8 mouse cellular contexts compared by ENCODE assay signal in genomic region chr11:108215466-108215865, GRCm38 (mm10).
A peak's percentile ranks its signal among the peaks of the same experiment; 100 is the strongest.
DNase-seq lines count a peak whose midpoint lies in the region; ATAC-seq lines count a peak whose summit lies in the region.

No protein-coding gene starts in this region.

- H3K9ac ChIP-seq in forebrain, embryonic 16.5 days (replicated peaks; ENCODE audit: low read depth, low read length) = no peak overlapping the region
- H3K9ac ChIP-seq in forebrain, embryonic 13.5 days = no peak overlapping the region
- H3K9ac ChIP-seq in embryonic facial prominence, embryonic 14.5 days (ENCODE audit: low read depth, low read length) = no peak overlapping the region
- no peak overlapping the region for H3K9ac ChIP-seq in limb, embryonic 15.5 days
- H3K9ac ChIP-seq in liver, embryonic 11.5 days (ENCODE audit: low read depth, low read length) = no peak overlapping the region

- no peak overlapping the region for H3K27ac ChIP-seq in forebrain, embryonic 16.5 days (ENCODE audit: low read length)
- H3K27ac ChIP-seq in forebrain, embryonic 13.5 days = no peak overlapping the region
- H3K27ac ChIP-seq in embryonic facial prominence, embryonic 14.5 days (replicated peaks; ENCODE audit: low read depth, low read length) = peak overlapping the region; percentile 84
- peak overlapping the region; percentile 82 for H3K27ac ChIP-seq in limb, embryonic 15.5 days
- no peak overlapping the region for H3K27ac ChIP-seq in liver, embryonic 11.5 days (ENCODE audit: low read depth, low read length)

- H3K36me3 ChIP-seq in forebrain, embryonic 16.5 days (ENCODE audit: control insufficient read depth, insufficient read depth) = no peaks in the 10 kb centered on the region
- no peaks in the 10 kb centered on the region for H3K36me3 ChIP-seq in forebrain, embryonic 13.5 days (ENCODE audit: poor library complexity, severe bottlenecking)
- no peaks in the 10 kb centered on the region for H3K36me3 ChIP-seq in embryonic facial prominence, embryonic 14.5 days (ENCODE audit: control insufficient read depth, insufficient read depth, low read length)
- no peaks in the 10 kb centered on the region for H3K36me3 ChIP-seq in limb, embryonic 15.5 days
- no peaks in the 10 kb centered on the region for H3K36me3 ChIP-seq in liver, embryonic 11.5 days (ENCODE audit: control insufficient read depth, insufficient read depth, low read length)

- H3K27me3 ChIP-seq in forebrain, embryonic 16.5 days (replicated peaks; ENCODE audit: control insufficient read depth, insufficient read depth, low read length) = no peaks in the 10 kb centered on the region
- H3K27me3 ChIP-seq in forebrain, embryonic 13.5 days = no peaks in the 10 kb centered on the region
- H3K27me3 ChIP-seq in embryonic facial prominence, embryonic 14.5 days (replicated peaks; ENCODE audit: control insufficient read depth, insufficient read depth, low read length) = no peaks in the 10 kb centered on the region
- no peaks in the 10 kb centered on the region for H3K27me3 ChIP-seq in limb, embryonic 15.5 days
- H3K27me3 ChIP-seq in liver, embryonic 11.5 days (replicated peaks; ENCODE audit: control insufficient read depth, insufficient read depth, low read length) = no peaks in the 10 kb centered on the region

- peak; percentile 11 to 27 for DNase-seq in B cell, adult 2 months
- DNase-seq in embryonic facial prominence, embryonic 14.5 days (ENCODE audit: low spot score) = peak; percentile 97
- DNase-seq in heart, postnatal 36 days = peak; percentile 79 to 81
- DNase-seq in thymus, postnatal 4 days = peak; percentile 30
- DNase-seq in liver, embryonic 11.5 days (ENCODE audit: low spot score) = no peak

- peak; percentile 72; the same call in 1 of the 2 replicates for ATAC-seq in forebrain, embryonic 16.5 days
- no peak for ATAC-seq in forebrain, embryonic 13.5 days
- peak; percentile 94 for ATAC-seq in embryonic facial prominence, embryonic 14.5 days (ENCODE audit: low read depth)
- ATAC-seq in limb, embryonic 15.5 days (ENCODE audit: insufficient number of reproducible peaks, low FRiP score, low TSS enrichment, low read depth) = peak; percentile 90
- ATAC-seq in liver, embryonic 11.5 days (replicated peaks; ENCODE audit: low FRiP score) = no peak

- no peak overlapping the region for H3K4me3 ChIP-seq in forebrain, embryonic 16.5 days (replicated peaks; ENCODE audit: low read length)
- H3K4me3 ChIP-seq in forebrain, embryonic 13.5 days = no peak overlapping the region
- H3K4me3 ChIP-seq in embryonic facial prominence, embryonic 14.5 days (ENCODE audit: low read depth, low read length) = no peak overlapping the region
- H3K4me3 ChIP-seq in limb, embryonic 15.5 days = no peak overlapping the region
- no peak overlapping the region for H3K4me3 ChIP-seq in liver, embryonic 11.5 days (ENCODE audit: low read depth, low read length)

- no peak overlapping the region for H3K4me2 ChIP-seq in forebrain, embryonic 16.5 days (ENCODE audit: low read length)
- no peak overlapping the region for H3K4me2 ChIP-seq in forebrain, embryonic 13.5 days
- peak overlapping the region; percentile 29 for H3K4me2 ChIP-seq in embryonic facial prominence, embryonic 14.5 days (ENCODE audit: low read depth, low read length)
- H3K4me2 ChIP-seq in limb, embryonic 15.5 days = peak overlapping the region; percentile 31
- H3K4me2 ChIP-seq in liver, embryonic 11.5 days = no peak overlapping the region

- H3K4me1 ChIP-seq in forebrain, embryonic 16.5 days (replicated peaks; ENCODE audit: control insufficient read depth, insufficient read depth, low read length) = peaks cover 7% of the 10 kb centered on the region
- peaks cover 17% of the 10 kb centered on the region for H3K4me1 ChIP-seq in forebrain, embryonic 13.5 days
- H3K4me1 ChIP-seq in embryonic facial prominence, embryonic 14.5 days (ENCODE audit: control insufficient read depth, insufficient read depth, low read length) = peaks cover 42% of the 10 kb centered on the region
- peaks cover 44% of the 10 kb centered on the region for H3K4me1 ChIP-seq in limb, embryonic 15.5 days
- peaks cover 3% of the 10 kb centered on the region; the same call in 1 of the 2 replicates for H3K4me1 ChIP-seq in liver, embryonic 11.5 days (replicated peaks; ENCODE audit: control insufficient read depth, insufficient read depth, low read length)

- no peaks in the 10 kb centered on the region for H3K9me3 ChIP-seq in forebrain, embryonic 16.5 days (ENCODE audit: control insufficient read depth, low read length)
- no peaks in the 10 kb centered on the region for H3K9me3 ChIP-seq in forebrain, embryonic 13.5 days (replicated peaks)
- no peaks in the 10 kb centered on the region for H3K9me3 ChIP-seq in embryonic facial prominence, embryonic 14.5 days (ENCODE audit: control insufficient read depth, low read length)
- no peaks in the 10 kb centered on the region for H3K9me3 ChIP-seq in limb, embryonic 15.5 days
- H3K9me3 ChIP-seq in liver, embryonic 11.5 days (ENCODE audit: control insufficient read depth, low read length) = no peaks in the 10 kb centered on the region

- 41% methylated on average over 8 of the region's 8 CpGs for WGBS in forebrain, embryonic 16.5 days
- WGBS in forebrain, embryonic 13.5 days = 61% methylated on average over 8 of the region's 8 CpGs
- WGBS in embryonic facial prominence, embryonic 14.5 days = 18% methylated on average over 8 of the region's 8 CpGs
- WGBS in limb, embryonic 15.5 days = 13% methylated on average over 8 of the region's 8 CpGs
- WGBS in liver, embryonic 11.5 days = 80% methylated on average over 8 of the region's 8 CpGs

- intact Hi-C loops in heart, postnatal 36 days (cut with DNase I) = loop anchor here (2.0 kb wide), 1 partner anchor 127 kb away; the partner anchor contains the start of genes Apoh and Prkca

Comparison
In these comparisons a context has a peak if more than half of its experiments do, and no peak if none do; other contexts are left out.
1. ATAC-seq: peak in forebrain, embryonic 16.5 days (single experiment), embryonic facial prominence, embryonic 14.5 days (single experiment) and limb, embryonic 15.5 days (single experiment); none in forebrain, embryonic 13.5 days (single experiment) and liver, embryonic 11.5 days (single experiment).
2. H3K27ac ChIP-seq: peak in embryonic facial prominence, embryonic 14.5 days (single experiment) and limb, embryonic 15.5 days (single experiment); none in forebrain, embryonic 16.5 days (single experiment), forebrain, embryonic 13.5 days (single experiment) and liver, embryonic 11.5 days (single experiment).
3. H3K4me2 ChIP-seq: peak in embryonic facial prominence, embryonic 14.5 days (single experiment) and limb, embryonic 15.5 days (single experiment); none in forebrain, embryonic 16.5 days (single experiment), forebrain, embryonic 13.5 days (single experiment) and liver, embryonic 11.5 days (single experiment).